Mouse (Mus musculus): ENCODE measurements around the gene Dock9.
"Not testable (repeated sequence)": the region's sequence is repeated elsewhere in the genome, so short reads cannot be mapped to it uniquely, and the experiment has no call there.

The Dock9 gene

DNA sequence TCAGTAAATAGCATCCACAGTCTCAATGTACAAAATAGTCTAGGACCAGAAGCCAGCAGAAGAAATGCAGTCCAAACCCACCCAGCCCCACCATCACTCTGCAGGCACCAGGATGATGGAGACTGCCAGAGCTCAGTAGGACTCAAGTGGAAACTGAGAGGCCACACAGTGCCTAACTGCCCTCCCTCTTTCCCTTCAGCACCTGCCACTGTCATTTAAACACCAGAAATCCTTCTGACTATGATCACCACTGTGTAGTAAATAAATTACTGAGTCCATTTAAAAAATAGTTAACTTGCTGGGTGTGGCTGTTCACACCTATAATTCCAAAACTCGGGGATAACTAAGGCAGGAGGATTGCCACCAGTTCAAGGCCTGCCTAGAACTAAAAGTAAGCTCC lies 97.6 kb downstream of the Dock9 start:
- DNase-seq (ENCODE audit: low spot score in 2 of 2) = no peak

DNA sequence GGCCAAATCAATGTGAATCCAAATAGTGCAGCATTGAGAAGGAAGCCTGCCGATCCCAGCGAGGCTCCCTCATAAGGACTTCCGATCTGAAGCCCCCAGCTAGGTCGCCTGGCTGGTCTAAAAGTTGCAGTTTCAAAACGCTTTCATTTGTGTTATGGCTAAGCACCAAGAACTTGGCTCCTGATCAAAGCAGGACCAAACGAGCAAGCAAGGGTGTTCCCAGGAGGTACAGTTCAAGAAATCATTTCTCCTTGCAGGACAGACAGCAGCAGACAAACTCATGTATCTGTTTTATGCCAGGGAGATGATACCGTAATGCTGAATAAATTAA lies 99.1 kb downstream of the Dock9 start:
- no peak for DNase-seq (ENCODE audit: low spot score in 2 of 2)

DNA sequence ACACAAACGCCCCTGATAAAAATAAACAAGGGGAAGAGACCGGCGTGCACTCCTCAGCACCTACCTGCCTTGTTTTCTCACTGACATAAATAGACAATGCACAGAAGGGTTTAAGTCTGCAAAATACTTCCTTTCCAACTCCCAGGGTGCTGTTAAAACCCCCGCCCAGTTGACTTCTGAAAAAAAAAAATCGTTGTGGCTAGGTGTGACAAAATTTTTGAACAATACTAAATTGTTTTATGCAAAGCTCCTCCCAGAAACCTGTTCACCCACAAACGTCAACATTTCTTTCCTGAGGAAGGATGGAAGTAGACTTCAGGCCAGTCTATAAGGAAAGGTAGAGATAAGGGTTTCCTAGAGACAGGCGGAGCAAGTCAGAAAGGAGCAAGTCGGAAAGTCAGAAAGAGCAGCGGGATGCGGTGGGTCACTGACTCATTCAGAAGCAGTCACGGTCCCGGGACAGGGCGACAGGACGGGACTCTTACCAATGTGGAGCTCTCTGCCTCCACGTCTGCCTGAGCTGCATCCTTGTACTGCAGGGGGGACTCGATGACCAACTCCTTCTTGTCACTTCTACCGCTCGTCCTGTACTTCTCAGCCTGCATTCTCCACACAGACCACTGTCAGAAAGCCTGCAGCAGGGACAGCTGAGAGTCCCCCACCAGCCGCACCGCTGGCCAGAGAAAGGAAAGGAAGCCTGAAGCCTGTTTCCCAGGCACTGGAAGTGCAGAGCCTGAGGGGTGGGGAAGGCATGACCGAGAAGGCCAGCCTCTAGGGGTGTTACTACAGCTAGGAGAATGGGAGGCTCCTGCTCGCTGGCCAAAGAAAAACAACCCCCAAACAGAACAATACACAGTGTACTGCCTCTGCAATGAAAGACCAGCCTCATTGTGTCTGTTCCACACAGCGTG lies 99.7 kb downstream of the Dock9 start:
- DNase-seq (ENCODE audit: low spot score in 2 of 2) = no peak

DNA sequence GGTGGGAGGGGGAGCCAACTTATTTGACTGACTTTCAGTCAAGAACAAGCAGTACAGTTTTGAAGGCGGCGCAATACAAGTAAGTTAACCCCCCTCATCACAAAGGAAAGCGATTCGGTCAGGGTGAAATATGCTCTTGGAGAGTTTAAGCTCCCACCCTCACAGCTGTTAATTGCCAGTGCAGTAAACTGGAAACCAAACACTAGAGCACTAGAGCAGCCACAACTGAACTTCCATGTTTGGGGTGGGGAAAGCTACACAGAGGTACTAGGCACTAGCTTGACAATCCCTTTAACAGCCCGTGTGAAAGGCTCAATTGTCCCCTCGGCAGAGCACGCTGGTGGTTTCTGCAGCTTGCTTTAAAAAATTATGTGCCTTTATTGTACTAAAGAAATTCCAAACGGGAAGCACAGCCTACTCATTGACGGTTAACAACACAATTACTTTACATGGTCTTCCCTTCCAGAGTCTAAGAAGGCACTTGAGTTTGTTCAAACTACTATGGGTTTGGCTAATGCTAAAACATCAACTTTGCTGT lies 100.4 kb downstream of the Dock9 start:
- no peak for DNase-seq (ENCODE audit: low spot score in 2 of 2)

DNA sequence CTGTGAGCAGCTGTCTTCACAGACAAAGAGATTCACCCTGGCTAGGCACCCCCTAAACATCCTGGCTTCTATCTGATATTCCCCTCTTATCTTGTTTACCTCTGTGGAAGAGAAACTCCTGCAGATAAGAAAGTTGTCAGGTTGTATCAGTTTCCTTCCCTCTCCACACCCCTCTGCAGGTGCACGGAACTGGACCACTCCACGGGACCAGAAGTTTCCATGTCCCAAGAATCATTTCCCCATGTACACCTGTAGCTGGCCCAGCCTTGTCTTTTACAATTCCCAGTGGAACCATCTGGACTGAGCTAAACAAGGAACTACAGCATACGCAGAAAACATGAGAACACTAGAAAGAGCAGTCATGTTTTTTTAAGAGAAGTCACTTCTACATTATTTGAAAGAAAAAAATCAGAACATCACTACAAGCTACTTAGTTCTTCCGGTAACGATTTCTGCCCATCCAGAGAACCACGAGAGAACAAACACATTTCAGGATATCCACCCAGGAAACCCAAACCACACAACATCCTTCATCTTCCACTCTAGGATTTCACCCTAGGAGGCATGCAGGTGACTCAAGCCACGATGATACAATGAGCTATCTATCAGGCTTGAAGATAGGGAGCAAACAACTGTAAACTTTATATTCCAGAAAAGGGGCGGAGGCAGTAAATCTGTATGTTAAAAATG lies 101.1 kb downstream of the Dock9 start:
- no peak for DNase-seq (ENCODE audit: low spot score in 2 of 2)

DNA sequence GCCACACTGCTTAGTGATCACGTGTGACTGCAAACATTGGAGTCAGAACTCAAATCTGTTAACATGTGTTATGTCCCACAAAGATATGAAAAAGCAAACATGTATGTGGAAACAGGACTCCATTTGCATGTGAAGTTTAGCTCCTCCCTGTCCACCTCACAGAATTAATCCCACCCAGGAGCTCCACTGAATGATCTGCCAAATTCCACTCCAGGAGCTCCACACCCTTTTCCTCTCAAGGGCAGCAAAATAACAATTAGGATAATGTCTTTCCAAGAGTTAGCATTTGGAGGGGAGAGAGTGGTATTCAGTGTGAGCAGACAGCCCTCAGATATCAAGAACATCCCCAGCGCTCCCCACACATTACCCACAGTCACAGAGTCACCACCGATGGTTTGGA lies 102.9 kb downstream of the Dock9 start:
- no peak for DNase-seq (ENCODE audit: low spot score in 2 of 2)

DNA sequence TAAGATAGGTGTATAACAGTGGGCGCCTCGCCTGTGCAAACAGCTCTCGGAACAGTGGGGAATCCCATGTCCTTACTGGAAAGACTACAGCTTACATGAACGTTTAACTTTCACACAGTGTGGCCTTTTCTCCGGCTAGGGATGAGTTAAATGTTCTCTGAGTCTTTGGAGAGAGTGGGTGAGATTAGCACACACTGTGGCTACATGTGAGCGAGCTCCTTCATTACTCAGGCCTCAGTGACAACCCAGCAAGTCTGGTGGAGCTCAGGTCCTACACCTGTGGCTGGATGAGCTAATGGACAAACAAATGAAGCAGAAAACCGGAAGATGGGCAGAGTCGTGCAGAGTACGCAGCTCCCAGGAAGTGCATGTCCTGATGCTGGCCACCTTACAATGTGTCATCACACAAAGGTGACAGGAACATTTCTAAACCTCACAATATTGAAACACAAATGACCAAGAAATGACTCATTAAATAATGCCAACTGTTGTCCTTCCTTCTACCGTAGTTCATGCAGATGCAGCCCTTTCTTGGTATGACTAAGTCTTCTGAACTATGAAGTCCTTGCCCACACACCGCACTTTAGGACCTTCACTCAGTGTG lies 103.5 kb downstream of the Dock9 start:
- no peak for DNase-seq (ENCODE audit: low spot score in 2 of 2)

DNA sequence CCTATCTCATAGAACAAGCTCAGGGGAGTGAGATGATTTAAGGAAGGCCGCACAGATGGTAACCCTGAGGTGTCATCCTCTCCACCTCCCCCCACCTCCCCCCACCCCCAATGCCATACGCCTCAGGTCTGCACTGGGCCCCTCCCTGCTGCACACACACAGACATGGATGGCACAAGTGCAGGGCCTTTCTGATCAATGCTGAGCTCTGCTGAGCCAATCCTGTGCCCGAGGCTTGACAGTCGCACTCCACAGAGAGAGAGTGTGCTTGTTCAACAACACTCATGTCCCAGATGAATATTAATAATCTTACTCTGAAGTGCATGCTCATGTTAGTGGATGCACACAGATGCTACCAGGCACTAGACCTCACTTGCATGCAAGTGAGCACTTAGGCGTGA lies 108.0 kb downstream of the Dock9 start:
- not testable (repeated sequence) for DNase-seq (ENCODE audit: low spot score in 2 of 2)

DNA sequence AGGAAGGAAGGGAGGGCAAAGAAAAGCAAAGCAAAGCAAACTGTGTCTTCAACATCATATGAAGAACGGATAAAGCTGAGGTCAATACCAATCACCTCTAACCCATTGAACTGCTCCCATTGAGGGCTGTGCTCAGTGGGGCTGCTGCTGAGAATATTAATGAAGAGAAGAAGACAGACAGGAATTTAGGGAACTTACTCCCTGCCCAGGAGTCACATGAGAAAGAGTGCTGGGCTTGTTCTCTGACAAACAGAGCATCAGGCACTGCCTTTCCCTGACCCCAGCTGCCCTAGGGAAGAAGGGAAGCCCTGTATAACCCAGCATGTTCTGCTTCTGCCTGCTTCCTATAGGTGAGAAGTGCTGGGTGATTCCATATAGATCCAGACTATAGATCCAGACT lies 109.5 kb downstream of the Dock9 start:
- DNase-seq (ENCODE audit: low spot score in 2 of 2) = no peak

DNA sequence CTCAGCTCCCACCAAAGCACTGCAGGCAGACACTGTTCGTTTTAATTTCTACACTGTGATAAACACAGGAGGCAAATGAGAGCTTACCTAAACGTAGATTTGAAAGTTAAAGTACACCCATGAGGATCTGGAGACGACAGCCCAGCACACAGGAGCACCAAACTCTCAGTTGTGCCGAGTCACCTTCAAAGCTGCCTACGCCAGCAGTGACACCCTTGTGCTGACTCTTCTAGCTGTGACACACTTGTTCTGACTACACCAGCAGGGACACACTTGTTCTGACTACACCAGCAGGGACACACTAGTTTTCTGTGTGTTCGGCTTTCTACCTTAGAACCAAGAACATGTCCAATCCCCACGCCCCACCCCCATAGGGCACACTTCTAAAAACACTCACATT lies 110.4 kb downstream of the Dock9 start:
- DNase-seq (ENCODE audit: low spot score in 2 of 2) = no peak

DNA sequence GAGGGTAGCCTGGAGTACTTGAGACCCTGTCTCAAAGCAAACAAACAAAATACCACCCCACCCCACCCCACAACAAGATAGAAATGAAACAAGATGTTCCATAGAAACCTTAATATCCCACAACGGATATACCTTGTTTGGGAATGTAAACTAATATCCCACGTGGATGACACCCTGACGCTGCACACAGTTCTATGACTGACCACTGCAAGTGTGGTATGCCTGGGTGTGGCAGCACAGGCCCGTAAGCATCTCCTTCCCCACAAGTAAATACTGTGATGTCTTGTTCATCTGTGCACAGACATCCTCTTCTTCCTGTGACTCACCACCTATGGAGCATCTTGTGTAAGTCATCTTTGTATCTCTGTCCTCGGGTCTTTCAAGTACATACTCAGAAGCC lies 118.7 kb downstream of the Dock9 start:
- DNase-seq (ENCODE audit: low spot score in 2 of 2) = no peak

DNA sequence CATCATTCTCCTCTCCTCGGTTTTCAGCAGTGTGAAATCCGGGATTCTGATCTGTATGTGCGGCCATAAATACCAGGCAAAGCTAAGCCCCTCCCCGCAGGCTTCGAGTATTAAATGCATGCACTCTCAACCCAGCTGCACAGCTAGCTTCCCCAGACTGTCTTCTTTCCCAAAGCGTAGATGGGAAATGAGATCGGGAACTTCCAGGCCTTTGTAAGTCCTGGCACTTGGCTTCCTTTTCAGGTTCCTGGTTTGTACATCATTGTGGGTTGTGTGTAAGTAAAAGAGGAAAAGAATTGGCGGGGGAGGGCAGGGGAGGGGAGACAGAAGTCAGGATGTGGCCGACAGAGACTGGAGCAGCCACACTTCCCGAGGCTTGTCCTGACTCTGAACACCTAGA lies 119.2 kb downstream of the Dock9 start:
- DNase-seq (ENCODE audit: low spot score in 2 of 2) = no peak

DNA sequence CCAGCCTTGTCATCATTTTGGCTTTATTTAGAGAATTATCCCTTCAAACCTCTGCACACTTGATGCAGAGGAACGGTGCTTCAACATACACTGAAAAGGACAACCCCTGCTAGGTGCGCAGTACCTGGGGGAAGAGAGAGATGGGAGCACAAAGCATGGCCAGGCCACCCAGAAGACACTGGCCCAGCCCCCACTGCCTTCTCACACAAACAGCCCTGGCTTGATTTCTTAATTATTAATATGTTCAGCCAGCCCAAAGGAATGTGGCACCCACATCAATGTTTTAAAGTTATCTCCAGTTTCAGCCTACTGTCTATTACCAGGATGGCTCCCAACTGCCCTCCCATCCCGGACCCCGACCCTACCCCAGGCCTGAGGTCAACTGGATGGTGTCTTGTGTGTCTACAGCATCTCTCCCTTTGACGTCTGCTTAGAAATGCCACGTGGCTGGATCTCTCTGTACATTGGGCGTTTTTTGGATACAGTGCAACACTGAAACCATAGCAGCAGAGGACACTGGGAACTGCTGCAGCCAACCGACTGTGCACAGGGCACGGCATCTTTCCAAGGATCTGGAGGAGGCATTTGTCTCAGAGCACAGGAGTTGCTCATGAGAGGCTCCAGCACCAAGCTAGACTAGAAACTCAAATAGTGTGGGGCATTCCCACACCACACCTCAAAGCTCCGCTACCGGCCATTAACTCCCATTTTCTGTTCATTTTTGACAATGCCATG lies 120.9 kb downstream of the Dock9 start:
- DNase-seq (ENCODE audit: low spot score in 2 of 2) = no peak

DNA sequence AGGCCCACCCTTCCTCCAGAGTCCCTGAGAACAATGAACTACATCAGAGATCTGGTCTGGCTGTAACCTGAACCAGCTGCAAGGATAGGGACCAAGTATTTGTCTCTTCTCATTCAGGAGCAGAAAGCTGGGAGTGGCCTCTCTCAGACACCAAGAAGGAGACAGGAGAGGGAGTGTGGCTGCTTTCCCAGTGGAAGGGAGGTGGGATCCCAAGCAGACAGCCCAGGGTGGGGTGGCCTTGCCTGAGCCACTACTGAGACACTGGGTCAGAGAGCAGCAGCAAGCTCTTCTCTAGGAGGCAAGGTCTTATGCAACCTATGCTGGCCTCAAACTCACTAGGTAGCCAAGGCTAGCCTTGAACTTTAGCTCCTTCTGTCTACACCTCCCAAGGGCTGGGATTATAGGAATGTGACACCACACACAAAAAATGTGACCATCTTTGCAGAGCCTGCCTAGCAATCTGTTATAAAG lies 121.5 kb downstream of the Dock9 start:
- DNase-seq (ENCODE audit: low spot score in 2 of 2) = no peak

DNA sequence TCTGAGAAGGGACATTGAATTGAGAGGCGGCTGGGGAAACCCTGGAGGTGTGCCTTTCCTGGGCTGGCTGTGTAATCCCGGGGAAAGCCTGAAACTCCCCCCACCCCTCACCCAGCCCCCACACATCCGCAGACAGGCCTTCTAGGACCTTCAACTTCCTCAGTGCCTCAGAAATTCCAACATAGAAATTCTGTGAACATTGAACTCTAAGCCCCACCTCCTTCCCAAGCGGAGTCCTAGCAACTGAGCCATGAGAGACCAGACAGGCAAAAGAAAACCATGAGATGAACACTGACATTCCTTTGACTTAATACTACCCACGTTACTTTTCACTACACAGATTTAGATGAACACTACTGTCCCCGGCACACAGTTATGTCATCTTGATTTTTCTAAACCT lies 122.1 kb downstream of the Dock9 start:
- no peak for DNase-seq (ENCODE audit: low spot score in 2 of 2)

DNA sequence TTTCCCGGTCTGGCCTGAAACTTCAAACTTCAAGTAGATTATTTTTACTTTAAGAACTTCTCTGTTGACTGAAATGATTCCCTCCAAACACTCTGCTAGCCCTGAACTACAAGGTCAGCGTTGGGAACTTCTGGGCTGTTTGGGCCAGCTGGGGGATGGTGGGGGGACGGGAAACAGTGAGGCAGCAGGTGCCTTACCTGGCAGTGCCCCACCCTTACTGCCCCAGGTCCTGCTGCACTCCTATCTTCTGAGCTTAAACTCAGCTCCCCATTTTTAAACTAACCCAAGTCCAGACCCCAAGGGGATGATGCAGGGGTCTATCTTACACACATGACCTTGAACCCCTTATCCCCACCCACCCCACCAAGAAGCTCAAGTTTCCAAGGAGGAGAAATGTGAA lies 122.5 kb downstream of the Dock9 start:
- no peak for DNase-seq (ENCODE audit: low spot score in 2 of 2)

DNA sequence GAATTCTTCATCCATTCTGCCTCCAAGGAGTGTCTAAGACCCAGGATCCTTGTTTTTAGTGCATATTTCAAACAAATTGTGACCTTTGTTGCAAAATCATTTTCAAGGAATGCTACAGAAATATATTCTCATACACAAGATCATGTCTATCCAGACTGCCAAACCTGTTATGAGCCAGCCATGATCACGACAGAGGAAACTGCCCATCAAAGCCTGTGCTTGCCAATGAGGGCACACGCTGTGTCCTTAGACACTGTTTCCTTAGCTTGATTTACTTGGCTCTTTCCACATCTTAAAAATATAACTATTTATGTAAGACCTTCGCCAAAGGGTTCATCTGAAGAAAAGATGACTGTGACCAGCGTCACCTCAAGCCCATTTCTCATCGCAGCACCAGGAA lies 127.6 kb downstream of the Dock9 start:
- DNase-seq (ENCODE audit: low spot score in 2 of 2) = no peak

DNA sequence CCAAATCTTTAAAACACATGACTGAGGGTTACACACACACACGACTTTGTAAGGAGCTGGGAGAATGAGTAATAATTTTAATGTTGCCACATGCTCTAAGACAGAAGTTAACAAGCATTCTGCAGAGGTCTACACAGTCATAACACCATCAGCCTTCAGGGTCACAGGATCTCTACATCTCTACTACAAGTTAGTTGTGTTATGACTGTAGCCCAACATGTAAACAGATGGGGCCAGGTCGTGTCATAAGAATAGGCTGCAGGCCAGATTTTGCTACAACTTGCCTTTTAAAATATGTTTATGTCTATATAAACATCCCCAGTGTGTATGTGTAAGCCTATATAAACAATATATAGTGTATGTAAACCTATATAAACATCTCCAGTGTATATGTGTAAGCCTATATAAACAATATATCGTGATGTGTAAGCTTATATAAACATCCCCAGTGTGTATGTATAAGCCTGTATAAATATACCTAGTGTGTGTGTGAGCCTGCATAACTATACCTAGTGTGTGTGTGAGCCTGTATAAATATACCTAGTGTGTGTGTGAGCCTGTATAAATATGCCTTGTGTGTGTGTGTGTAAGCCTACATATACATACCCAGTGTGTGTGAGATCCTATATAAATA lies 130.9 kb downstream of the Dock9 start:
- no peak for DNase-seq (ENCODE audit: low spot score in 2 of 2)

DNA sequence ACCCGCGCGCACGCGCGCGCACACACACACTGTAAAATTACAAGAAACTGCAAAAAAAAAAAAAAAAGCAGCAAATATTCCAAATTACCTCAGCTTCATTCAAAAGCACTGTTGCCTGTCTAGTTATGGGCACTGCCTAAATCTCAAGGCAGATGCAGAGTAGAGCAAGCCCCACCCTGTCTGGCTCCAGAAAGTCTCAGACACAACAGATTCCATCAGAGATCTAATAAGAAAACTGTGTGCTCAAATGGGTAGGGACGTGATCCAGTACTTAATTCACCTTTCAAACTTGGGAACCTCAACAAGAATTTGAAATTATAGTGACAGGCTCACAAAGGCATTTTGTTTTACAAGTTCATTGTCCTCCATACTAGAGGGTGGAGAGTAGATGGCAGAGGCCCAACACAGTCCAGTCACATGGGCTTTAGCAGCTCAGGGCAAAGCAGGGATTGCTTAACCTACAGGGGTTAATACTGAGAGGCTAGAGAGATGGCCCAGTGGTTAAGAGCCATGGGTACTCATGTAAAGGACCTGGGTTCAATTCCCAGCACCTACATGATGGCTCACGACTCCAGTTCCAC lies 131.9 kb downstream of the Dock9 start:
- no peak for DNase-seq (ENCODE audit: low spot score in 2 of 2)

DNA sequence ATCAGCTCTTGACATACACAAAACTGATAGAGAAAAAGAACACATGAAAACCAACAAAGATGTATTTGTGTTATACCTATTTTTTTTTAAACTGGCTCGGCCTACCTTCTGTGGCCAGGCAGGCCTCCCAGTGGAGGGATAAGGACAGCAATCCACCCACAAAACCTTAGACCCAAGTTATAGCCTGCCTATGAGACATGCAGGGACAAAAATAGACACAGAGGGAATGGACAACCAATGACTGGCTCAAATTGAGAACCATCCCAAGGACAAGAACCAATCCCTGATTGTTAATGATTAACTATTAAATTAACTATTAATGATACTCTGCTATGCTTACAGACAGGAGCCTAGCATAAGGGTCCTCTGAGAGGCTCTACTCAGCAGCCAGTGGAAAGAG lies 133.7 kb downstream of the Dock9 start:
- no peak for DNase-seq (ENCODE audit: low spot score in 2 of 2)

DNA sequence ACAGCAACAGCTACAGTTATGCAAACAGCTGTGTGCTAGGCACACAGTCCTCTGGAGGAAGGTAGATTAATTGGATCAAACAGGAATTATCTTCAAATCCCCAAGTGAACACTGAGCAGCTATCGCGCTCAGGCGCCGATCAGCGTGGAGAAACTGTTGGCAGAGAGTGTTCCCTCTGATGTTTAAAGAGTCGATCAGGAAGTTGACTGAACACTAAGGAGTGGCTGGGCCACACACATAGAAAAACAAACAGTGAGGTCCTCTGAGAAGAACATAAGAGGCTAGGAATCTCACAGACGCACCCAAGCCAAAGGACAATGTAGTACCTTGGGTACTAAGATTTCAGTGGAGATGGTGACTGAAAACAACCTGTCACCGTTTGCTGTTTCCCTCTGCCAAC lies 136.7 kb downstream of the Dock9 start:
- DNase-seq (ENCODE audit: low spot score in 2 of 2) = no peak

All from spleen, postnatal 10 days (tissue).